Mouse (Mus musculus) liver, postnatal 0 days (tissue): ENCODE data around the gene Aspn.

ENCODE experiments used
- CTCF ChIP-seq: sonication (generic); IDR thresholded peaks from 2 replicates; pipeline ENCODE4 v1.5.1; 2016; ENCODE audit warnings: antibody characterized with exemption, low read depth
- EP300 ChIP-seq: IDR thresholded peaks from 2 replicates; pipeline ENCODE4 v1.6.1; 2016; ENCODE audit warnings: antibody characterized with exemption, low read depth, mild to moderate bottlenecking

- TF ChIP-seq CTCF: no peak
- TF ChIP-seq EP300: no peak
Observed at GRCm38 (mm10) chr13:49584307-49585005, 40.2 kb downstream of the Aspn start.
